8 mouse cellular contexts compared by ENCODE assay signal in the genomic region with DNA sequence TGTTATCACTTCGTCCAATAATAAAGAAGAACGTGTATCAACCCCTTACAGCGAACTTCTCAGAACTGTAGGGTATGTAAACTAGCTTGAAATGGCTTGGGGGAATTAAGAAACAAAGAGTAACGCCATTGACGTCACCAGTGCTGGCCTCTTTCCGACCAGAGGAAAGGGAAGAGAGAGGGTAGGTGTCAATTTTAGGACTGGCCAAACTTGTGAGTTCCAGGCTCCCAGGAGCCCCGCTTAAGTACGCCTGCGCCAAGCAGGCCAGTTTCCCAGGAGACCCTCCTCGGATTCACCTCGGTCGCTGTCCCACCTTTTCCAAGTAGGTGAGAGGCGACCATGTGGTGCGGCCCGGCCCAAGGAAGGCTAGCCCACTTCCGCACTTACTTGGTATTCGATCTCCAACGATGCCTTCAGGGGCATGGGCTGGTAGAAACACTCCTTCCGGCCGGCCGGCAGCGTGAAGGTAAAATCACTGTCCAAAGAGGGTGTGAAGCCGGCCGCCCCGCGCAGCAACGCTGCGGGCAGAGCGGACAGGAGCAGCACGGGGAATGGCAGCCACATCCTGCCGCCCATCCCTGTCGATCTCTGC. TPM values are rescaled to one million over a fixed set of nuclear protein-coding genes. Genes with fewer than 3 reads are reported as not detected.
DNase-seq lines count a peak whose midpoint lies in the region; ATAC-seq and TF ChIP-seq lines count a peak whose summit lies in the region.

No protein-coding gene starts in this region.

- H3K27me3 ChIP-seq in forebrain, embryonic 13.5 days: no peaks in the 10 kb centered on the region
- no peaks in the 10 kb centered on the region for H3K27me3 ChIP-seq in hindbrain, embryonic 14.5 days (ENCODE audit: control insufficient read depth, insufficient read depth, low read length)
- H3K27me3 ChIP-seq in liver, postnatal 0 days (ENCODE audit: insufficient read depth, low read length): no peaks in the 10 kb centered on the region
- no peaks in the 10 kb centered on the region for H3K27me3 ChIP-seq in neural tube, embryonic 12.5 days (replicated peaks)

- H3K27ac ChIP-seq in layer of hippocampus, adult 2 months: peak overlapping the region; percentile 84
- peak overlapping the region; percentile 62 for H3K27ac ChIP-seq in forebrain, embryonic 13.5 days
- H3K27ac ChIP-seq in hindbrain, embryonic 14.5 days: peak overlapping the region; percentile 88
- peak overlapping the region; percentile 98 for H3K27ac ChIP-seq in liver, postnatal 0 days (ENCODE audit: low read depth)
- H3K27ac ChIP-seq in neural tube, embryonic 12.5 days: peak overlapping the region; percentile 53

- H3K9ac ChIP-seq in forebrain, embryonic 13.5 days: peak overlapping the region; percentile 74
- H3K9ac ChIP-seq in hindbrain, embryonic 14.5 days: peak overlapping the region; percentile 68
- H3K9ac ChIP-seq in liver, postnatal 0 days (replicated peaks): peak overlapping the region; percentile 83
- peak overlapping the region; percentile 74 for H3K9ac ChIP-seq in neural tube, embryonic 12.5 days

- H3K4me3 ChIP-seq in layer of hippocampus, adult 2 months: peak overlapping the region; percentile 95
- peak overlapping the region; percentile 85 for H3K4me3 ChIP-seq in forebrain, embryonic 13.5 days
- peak overlapping the region; percentile 88 for H3K4me3 ChIP-seq in hindbrain, embryonic 14.5 days (replicated peaks; ENCODE audit: low read length)
- peak overlapping the region; percentile 84 for H3K4me3 ChIP-seq in liver, postnatal 0 days (ENCODE audit: low read depth, low read length)
- H3K4me3 ChIP-seq in neural tube, embryonic 12.5 days: peak overlapping the region; percentile 63

- no peaks in the 10 kb centered on the region for H3K9me3 ChIP-seq in forebrain, embryonic 13.5 days (replicated peaks)
- H3K9me3 ChIP-seq in hindbrain, embryonic 14.5 days (ENCODE audit: control insufficient read depth, low read length): no peaks in the 10 kb centered on the region
- no peaks in the 10 kb centered on the region for H3K9me3 ChIP-seq in liver, postnatal 0 days (ENCODE audit: low read length)
- no peaks in the 10 kb centered on the region for H3K9me3 ChIP-seq in neural tube, embryonic 12.5 days

- H3K36me3 ChIP-seq in forebrain, embryonic 13.5 days (ENCODE audit: poor library complexity, severe bottlenecking): peaks cover 12% of the 10 kb centered on the region; the same call in 1 of the 2 replicates
- H3K36me3 ChIP-seq in hindbrain, embryonic 14.5 days (replicated peaks; ENCODE audit: control insufficient read depth, insufficient read depth): peaks cover 13% of the 10 kb centered on the region; the same call in 1 of the 2 replicates
- H3K36me3 ChIP-seq in liver, postnatal 0 days (replicated peaks; ENCODE audit: insufficient read depth, low read length): peaks cover 13% of the 10 kb centered on the region
- peaks cover 9% of the 10 kb centered on the region; the same call in 1 of the 2 replicates for H3K36me3 ChIP-seq in neural tube, embryonic 12.5 days

- TF ChIP-seq EP300 in liver, postnatal 0 days (IDR thresholded peaks at IDR 0.05; ENCODE audit: low read depth): peak; percentile 17; the same call in 1 of the 2 replicates

- DNase-seq in layer of hippocampus, adult 2 months (ENCODE audit: low spot score in 2 of 2): peak in 1 of 2 experiments; percentile 4
- DNase-seq in layer of hippocampus, adult 8-10 months (ENCODE audit: low spot score in 2 of 2): no peak
- peak; percentile 77 for DNase-seq in adrenal gland, postnatal 10 days
- peak; percentile 61 for DNase-seq in hindbrain, embryonic 14.5 days (ENCODE audit: low spot score)
- peak; percentile 71 for DNase-seq in liver, postnatal 0 days
- no peak for DNase-seq in spleen, postnatal 10 days (ENCODE audit: low spot score in 2 of 2)

- no peak for TF ChIP-seq CTCF in layer of hippocampus, adult 2 months (conservative IDR thresholded peaks at IDR 0.05)
- TF ChIP-seq CTCF in liver, postnatal 0 days (IDR thresholded peaks at IDR 0.05; ENCODE audit: low read depth): no peak

- H3K4me2 ChIP-seq in forebrain, embryonic 13.5 days: peak overlapping the region; percentile 78
- peak overlapping the region; percentile 60 for H3K4me2 ChIP-seq in hindbrain, embryonic 14.5 days (replicated peaks)
- peak overlapping the region; percentile 90 for H3K4me2 ChIP-seq in liver, postnatal 0 days (ENCODE audit: low read depth, low read length)
- H3K4me2 ChIP-seq in neural tube, embryonic 12.5 days (replicated peaks): peak overlapping the region; percentile 70

- ATAC-seq in forebrain, embryonic 13.5 days: peak; percentile 46
- ATAC-seq in hindbrain, embryonic 14.5 days (ENCODE audit: low FRiP score): peak; percentile 58
- peak; percentile 55 for ATAC-seq in liver, postnatal 0 days
- peak; percentile 22 for ATAC-seq in neural tube, embryonic 12.5 days (ENCODE audit: low FRiP score, low read depth)

- H3K4me1 ChIP-seq in forebrain, embryonic 13.5 days: peaks cover 20% of the 10 kb centered on the region
- peaks cover 3% of the 10 kb centered on the region for H3K4me1 ChIP-seq in hindbrain, embryonic 14.5 days (replicated peaks; ENCODE audit: control insufficient read depth, insufficient read depth, low read length)
- peaks cover 8% of the 10 kb centered on the region for H3K4me1 ChIP-seq in liver, postnatal 0 days (ENCODE audit: insufficient read depth)
- no peaks in the 10 kb centered on the region; the same call in 1 of the 2 replicates for H3K4me1 ChIP-seq in neural tube, embryonic 12.5 days

- WGBS in forebrain, embryonic 13.5 days: under 1% methylated on average over 32 of the region's 32 CpGs
- under 1% methylated on average over 32 of the region's 32 CpGs for WGBS in hindbrain, embryonic 14.5 days
- 3% methylated on average over 32 of the region's 32 CpGs for WGBS in liver, postnatal 0 days (ENCODE audit: insufficient replicate concordance)
- WGBS in neural tube, embryonic 12.5 days: under 1% methylated on average over 32 of the region's 32 CpGs

RNA-seq across cellular contexts. Expression of gene Tmed5, which starts 0.5 kb away (rescaled TPM):
- total RNA-seq in layer of hippocampus, adult 2 months (2021): 10 to 100 TPM; 22.3 to 26.3 TPM
- 10 to 100 TPM; 26.4 to 33.4 (median 30.8) TPM for total RNA-seq in layer of hippocampus, adult 8-10 months (2022)
- 100 to 1,000 TPM in 1 of 2 experiments, 10 to 100 TPM in 1; 88.3 to 112 TPM for total RNA-seq in adrenal gland, postnatal 10 days (2021)
- 27.4 and 28.0 TPM in 2 replicates for polyA plus RNA-seq in forebrain, embryonic 13.5 days (2015; fragmentation: Nextera tagmentation; extraction: Ambion mirVana)
- 24.8 and 25.4 TPM in 2 replicates for polyA plus RNA-seq in hindbrain, embryonic 14.5 days (2014; fragmentation: Nextera tagmentation; extraction: Ambion mirVana)
- 47.2 and 58.2 TPM in 2 replicates for polyA plus RNA-seq in liver, postnatal 0 days (2015; fragmentation: Nextera tagmentation; extraction: Ambion mirVana)
- 25.5 and 27.7 TPM in 2 replicates for polyA plus RNA-seq in neural tube, embryonic 12.5 days (2016; fragmentation: Nextera tagmentation; extraction: Ambion mirVana)

RNA-seq across cellular contexts. Expression of gene Ccdc18, which starts 0.7 kb away (rescaled TPM):
- 1 to 10 TPM; 1.6 to 1.8 TPM for total RNA-seq in layer of hippocampus, adult 2 months (2021)
- total RNA-seq in layer of hippocampus, adult 8-10 months (2022): 1 to 10 TPM; 1.4 to 1.8 (median 1.6) TPM
- total RNA-seq in adrenal gland, postnatal 10 days (2021): 1 to 10 TPM; 2.3 to 4.9 TPM
- polyA plus RNA-seq in forebrain, embryonic 13.5 days (2015; fragmentation: Nextera tagmentation; extraction: Ambion mirVana): 9.1 and 11.4 TPM in 2 replicates
- 1.9 and 2.4 TPM in 2 replicates for polyA plus RNA-seq in hindbrain, embryonic 14.5 days (2014; fragmentation: Nextera tagmentation; extraction: Ambion mirVana)
- 3.7 and 3.9 TPM in 2 replicates for polyA plus RNA-seq in liver, postnatal 0 days (2015; fragmentation: Nextera tagmentation; extraction: Ambion mirVana)
- polyA plus RNA-seq in neural tube, embryonic 12.5 days (2016; fragmentation: Nextera tagmentation; extraction: Ambion mirVana): 6.8 and 8.4 TPM in 2 replicates

Comparison
In these comparisons a context has a peak if more than half of its experiments do, and no peak if none do; other contexts are left out.
1. DNase-seq: peak in adrenal gland, postnatal 10 days (single experiment), hindbrain, embryonic 14.5 days (single experiment) and liver, postnatal 0 days (single experiment); none in layer of hippocampus, adult 8-10 months (0 of 2) and spleen, postnatal 10 days (0 of 2).
2. Peak in every context shown above with its lines, with median percentiles within 50 percentile points of each other: H3K27ac ChIP-seq, H3K4me3 ChIP-seq, ATAC-seq, H3K4me2 ChIP-seq and H3K9ac ChIP-seq.